Mouse (Mus musculus): ENCODE data around the gene Enah. TPM values are rescaled to one million over a fixed set of nuclear protein-coding genes. Genes with fewer than 3 reads are reported as not detected.

Enah gene
- total and polyA plus RNA-seq, 3 experiments = 0.45 to 0.69 TPM; not detected in 1

DNA sequence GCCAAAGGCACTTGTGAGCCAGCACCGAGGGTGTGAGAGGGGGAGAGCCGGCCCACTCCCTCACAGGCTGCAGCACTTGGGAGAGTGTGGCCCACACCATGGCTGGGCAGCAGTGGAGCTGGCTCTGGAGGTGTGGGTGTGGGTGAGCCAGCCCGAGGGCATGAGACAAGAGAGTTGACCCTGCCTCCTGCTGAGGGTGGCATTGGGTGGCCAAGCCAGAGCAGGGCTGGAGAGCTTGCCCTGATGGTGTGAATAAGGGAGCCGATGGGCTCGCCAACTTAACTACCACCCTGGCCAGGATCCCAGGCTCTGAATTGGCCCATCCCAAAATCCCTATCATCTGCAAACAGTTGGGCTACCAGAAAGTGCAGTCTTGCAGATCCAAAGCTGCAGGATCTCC lies 141.4 kb downstream of the Enah start:
- no peak overlapping the region for H3K4me3 ChIP-seq (ENCODE audit: control insufficient read depth in 1 of 2, insufficient read depth in 1 of 2, low read depth in 2 of 2, low read length in 2 of 2)
- TF ChIP-seq TAL1 (IDR thresholded peaks at IDR 0.05; ENCODE audit: low read length) = no peak
- no peak for TF ChIP-seq RAD21 (IDR thresholded peaks at IDR 0.05; ENCODE audit: low read depth, low read length)
- TF ChIP-seq USF2 (IDR thresholded peaks at IDR 0.05; ENCODE audit: borderline replicate concordance in 1 of 2, insufficient read depth in 1 of 2, low read depth in 1 of 2, low read length in 2 of 2) = no peak
- TF ChIP-seq ELF1 (IDR thresholded peaks at IDR 0.05; ENCODE audit: low read depth, low read length) = no peak
- TF ChIP-seq ZC3H11A (IDR thresholded peaks at IDR 0.05; ENCODE audit: low read depth, low read length) = no peak
- no peak for TF ChIP-seq ZKSCAN1 (IDR thresholded peaks at IDR 0.05; ENCODE audit: low read depth, low read length)
- no peak for TF ChIP-seq MYB (IDR thresholded peaks at IDR 0.05; ENCODE audit: low read depth, low read length)
- no peak for TF ChIP-seq USF1 (IDR thresholded peaks at IDR 0.05; ENCODE audit: low read depth, low read length)
- TF ChIP-seq EP300 (IDR thresholded peaks at IDR 0.05; ENCODE audit: low read depth in 1 of 2, low read length in 2 of 2) = no peak
- TF ChIP-seq MEF2A (IDR thresholded peaks at IDR 0.05; ENCODE audit: extremely low read depth, insufficient replicate concordance, low read depth, low read length, poor library complexity, severe bottlenecking) = no peak
- TF ChIP-seq KAT2A (conservative IDR thresholded peaks at IDR 0.05; ENCODE audit: low read depth, low read length) = no peak
- TF ChIP-seq ZNF384 (IDR thresholded peaks at IDR 0.05; ENCODE audit: low read depth, low read length) = no peak
- TF ChIP-seq RCOR1 (IDR thresholded peaks at IDR 0.05; ENCODE audit: low read depth, low read length) = no peak
- no peak for TF ChIP-seq CHD2 (IDR thresholded peaks at IDR 0.05; ENCODE audit: low read length)
- H3K36me3 ChIP-seq (ENCODE audit: control insufficient read depth in 1 of 2, insufficient read depth in 2 of 2, low read length in 2 of 2) = no peaks in the 10 kb centered on the region
- no peaks in the 10 kb centered on the region for H3K9me3 ChIP-seq (replicated peaks; ENCODE audit: insufficient read depth, low read length)
- no peak overlapping the region for H3K27ac ChIP-seq (ENCODE audit: control insufficient read depth, low read depth, low read length)
- H3K27me3 ChIP-seq (ENCODE audit: control insufficient read depth in 1 of 2, insufficient read depth in 2 of 2, low read length in 2 of 2) = no peaks in the 10 kb centered on the region
- H3K4me1 ChIP-seq (ENCODE audit: control insufficient read depth in 1 of 2, insufficient read depth in 2 of 2, low read length in 2 of 2) = peaks cover 0 to 3% of the 10 kb centered on the region in 2 experiments; a peak in 2 of 4 replicates
- no peak for DNase-seq (ENCODE audit: low read depth, low spot score)
- no peaks in the 10 kb centered on the region for H3K79me2 ChIP-seq (ENCODE audit: control insufficient read depth, insufficient read depth, low read length, poor library complexity)
- H3K9ac ChIP-seq (ENCODE audit: control insufficient read depth, low read depth, low read length, poor library complexity, severe bottlenecking) = no peak overlapping the region

- Histone ChIP-seq H3K27me3 (ENCODE audit: control insufficient read depth in 1 of 2, insufficient read depth in 2 of 2, low read length in 2 of 2) (no peaks in the 10 kb centered on the region), H3K9me3 (replicated peaks; ENCODE audit: insufficient read depth, low read length) (no peaks in the 10 kb centered on the region), H3K79me2 (ENCODE audit: control insufficient read depth, insufficient read depth, low read length, poor library complexity) (no peaks in the 10 kb centered on the region), H3K36me3 (ENCODE audit: control insufficient read depth in 1 of 2, insufficient read depth in 2 of 2, low read length in 2 of 2) (no peaks in the 10 kb centered on the region), H3K4me3 (ENCODE audit: control insufficient read depth in 1 of 2, insufficient read depth in 1 of 2, low read depth in 2 of 2, low read length in 2 of 2) (no peak overlapping the region), H3K4me1 (ENCODE audit: control insufficient read depth in 1 of 2, insufficient read depth in 2 of 2, low read length in 2 of 2) (peaks cover 0 to 11% of the 10 kb centered on the region in 2 experiments; a peak in 2 of 4 replicates), H3K9ac (ENCODE audit: control insufficient read depth, low read depth, low read length, poor library complexity, severe bottlenecking) (no peak overlapping the region), H3K27ac (ENCODE audit: control insufficient read depth, low read depth, low read length) (no peak overlapping the region)
- no peak for DNase-seq (ENCODE audit: low read depth, low spot score)
- TF ChIP-seq MEF2A (IDR thresholded peaks at IDR 0.05; ENCODE audit: extremely low read depth, insufficient replicate concordance, low read depth, low read length, poor library complexity, severe bottlenecking) (no peak), MXI1 (IDR thresholded peaks at IDR 0.05; ENCODE audit: low read depth, low read length) (no peak), ZMIZ1 (IDR thresholded peaks at IDR 0.05; ENCODE audit: low read depth, low read length) (no peak), ELF1 (IDR thresholded peaks at IDR 0.05; ENCODE audit: low read depth, low read length) (no peak), CTCF (IDR thresholded peaks at IDR 0.05 in 2 of 3, conservative IDR thresholded peaks at IDR 0.05 in 1 of 3; ENCODE audit: control insufficient read depth in 1 of 3, insufficient read depth in 1 of 3, low read depth in 2 of 3, low read length in 3 of 3, poor library complexity in 1 of 3, severe bottlenecking in 1 of 3) (no peak), TAL1 (IDR thresholded peaks at IDR 0.05; ENCODE audit: low read length) (no peak), SMC3 (IDR thresholded peaks at IDR 0.05; ENCODE audit: low read depth, low read length) (no peak), GATA1 (IDR thresholded peaks at IDR 0.05; ENCODE audit: low read depth, low read length) (no peak), RCOR1 (IDR thresholded peaks at IDR 0.05; ENCODE audit: low read depth, low read length) (no peak), MAX (IDR thresholded peaks at IDR 0.05; ENCODE audit: low read length) (no peak)
These were observed 142.7 kb downstream of the Enah start for GRCm38 (mm10) chr1:181877088-181877487.

All from MEL (cell line).